Mouse (Mus musculus) retina, postnatal 7 days (tissue): ENCODE measurements around the gene Tex2.
"Not testable (repeated sequence)": the region's sequence is repeated elsewhere in the genome, so short reads cannot be mapped to it uniquely, and the experiment has no call there.

Experiments used
- DNase-seq: peaks from one replicate; pipeline ENCODE4 v3.0.0-alpha.2; 2012; ENCODE audit warnings: low read depth, low spot score

Gene Tex2

GRCm38 (mm10) chr11:106622056-106622455, 8.8 kb upstream of the Tex2 start:
- no peak for DNase-seq

DNA sequence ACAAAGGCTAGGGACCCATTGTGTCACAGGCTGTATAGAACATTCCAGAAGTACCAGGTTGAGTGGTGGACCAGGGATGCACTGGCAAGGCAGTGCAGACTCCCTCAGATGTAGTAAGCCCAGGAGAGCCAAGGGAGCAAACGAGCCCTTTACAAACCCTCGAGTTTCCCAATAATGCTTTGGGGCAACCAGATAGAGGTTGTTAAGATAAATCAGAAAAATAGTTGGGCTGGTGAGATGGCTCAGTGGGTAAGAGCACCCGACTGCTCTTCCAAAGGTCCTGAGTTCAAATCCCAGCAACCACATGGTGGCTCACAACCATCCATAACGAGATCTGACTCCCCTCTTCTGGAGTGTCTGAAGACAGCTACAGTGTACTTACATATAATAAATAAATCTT, 5.5 kb upstream of the Tex2 start:
- not testable (repeated sequence) for DNase-seq

- no peak for DNase-seq
Measured at GRCm38 (mm10) chr11:106617821-106618580, 4.8 kb upstream of the Tex2 start.

- no peak for DNase-seq
Measured at GRCm38 (mm10) chr11:106615561-106615960, 2.3 kb upstream of the Tex2 start.

- DNase-seq = no peak
Measured at GRCm38 (mm10) chr11:106614339-106614645, 1.1 kb upstream of the Tex2 start.

GRCm38 (mm10) chr11:106613638-106614338, 565 bp upstream of the Tex2 start:
- no peak for DNase-seq

GRCm38 (mm10) chr11:106612209-106612960, 838 bp downstream of the Tex2 start:
- no peak for DNase-seq

- DNase-seq = no peak
Measured at GRCm38 (mm10) chr11:106609731-106610130, 3.5 kb downstream of the Tex2 start.

DNA sequence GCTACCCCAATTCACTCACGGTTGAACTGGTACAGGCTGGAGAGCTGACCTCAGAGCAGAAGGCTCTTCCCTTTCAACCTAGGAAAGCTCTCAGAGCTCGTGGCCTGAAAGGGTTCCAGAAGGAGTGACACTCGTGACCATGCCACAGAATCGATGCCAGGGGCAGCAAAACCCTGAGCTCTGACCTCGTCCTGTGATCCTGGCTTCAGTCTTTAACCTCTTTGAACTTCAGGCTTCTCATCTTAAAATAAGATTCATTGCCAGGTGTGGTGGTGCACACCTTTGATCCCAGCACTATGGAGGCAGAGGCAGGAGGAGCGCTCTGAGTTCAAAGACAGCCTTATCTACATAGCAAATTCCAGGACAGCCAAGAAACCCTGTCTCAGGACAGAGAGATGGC, 5.9 kb downstream of the Tex2 start:
- no peak for DNase-seq

GRCm38 (mm10) chr11:106606042-106606441, 7.2 kb downstream of the Tex2 start:
- no peak for DNase-seq

DNA sequence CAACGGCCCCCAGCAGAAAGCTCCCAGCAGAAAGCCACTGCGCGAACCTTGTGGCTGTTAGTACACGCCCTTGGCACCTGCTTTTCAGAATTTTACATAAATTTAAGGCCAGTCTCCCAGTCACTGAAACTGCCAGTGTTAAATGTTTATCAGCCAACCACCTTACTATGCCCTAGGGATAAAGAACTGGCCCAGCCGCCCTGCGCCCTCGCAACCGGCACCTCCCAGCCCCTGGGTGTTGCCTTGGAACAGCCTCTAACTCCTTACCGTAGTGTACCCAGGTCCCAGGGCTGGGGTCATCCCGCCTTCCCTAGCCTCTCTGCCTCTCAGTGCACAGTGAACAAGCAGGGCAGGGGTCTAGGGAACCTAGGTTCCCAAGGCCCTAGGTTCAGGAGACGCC, 10.0 kb downstream of the Tex2 start:
- DNase-seq = no peak

GRCm38 (mm10) chr11:106600124-106600523, 13.1 kb downstream of the Tex2 start:
- DNase-seq = no peak

GRCm38 (mm10) chr11:106599345-106599744, 13.9 kb downstream of the Tex2 start:
- no peak for DNase-seq

DNA sequence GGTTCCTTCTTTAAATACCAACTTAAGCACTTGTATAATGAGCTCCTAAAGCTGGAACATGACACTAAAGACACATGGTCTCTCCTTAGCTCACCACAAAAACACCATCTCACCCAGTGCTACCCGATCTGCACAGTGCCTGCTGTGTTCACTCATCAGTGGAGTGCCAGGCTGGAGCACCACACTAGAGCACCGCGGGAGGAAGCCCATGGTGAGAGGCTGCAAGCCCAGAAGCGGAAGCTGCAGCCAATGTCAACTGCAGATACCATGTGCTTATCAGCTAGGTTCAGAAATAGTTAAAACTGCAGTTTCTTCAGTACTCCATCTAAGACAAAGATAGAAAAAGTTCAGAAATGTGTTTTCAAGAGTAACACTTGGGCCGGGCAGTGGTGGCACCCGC, 14.9 kb downstream of the Tex2 start:
- DNase-seq = no peak

GRCm38 (mm10) chr11:106597737-106598330, 15.4 kb downstream of the Tex2 start:
- peak; percentile 14 for DNase-seq

- no peak for DNase-seq
Measured at GRCm38 (mm10) chr11:106591183-106591582, 22.0 kb downstream of the Tex2 start.

DNA sequence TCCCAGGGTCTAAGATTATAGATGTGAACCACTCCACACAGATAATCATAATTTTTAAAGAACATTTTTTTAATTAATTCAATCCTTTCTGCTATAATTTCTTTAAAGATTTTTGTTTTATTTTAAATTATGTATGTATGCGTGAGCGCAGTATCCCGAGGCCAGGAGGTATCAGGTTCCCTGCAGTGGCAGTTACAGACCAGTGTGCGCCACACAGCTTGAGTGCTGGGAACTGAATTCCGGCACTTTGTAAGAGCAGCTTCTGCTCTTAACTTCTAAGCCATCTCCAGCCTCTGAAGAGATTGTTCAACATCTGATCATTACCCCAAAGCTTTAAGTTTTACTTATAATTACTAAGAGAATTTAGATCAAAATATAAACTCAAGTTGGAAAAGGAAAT, 23.1 kb downstream of the Tex2 start:
- DNase-seq = no peak

- DNase-seq = no peak
Measured at GRCm38 (mm10) chr11:106588781-106589180, 24.4 kb downstream of the Tex2 start.

DNA sequence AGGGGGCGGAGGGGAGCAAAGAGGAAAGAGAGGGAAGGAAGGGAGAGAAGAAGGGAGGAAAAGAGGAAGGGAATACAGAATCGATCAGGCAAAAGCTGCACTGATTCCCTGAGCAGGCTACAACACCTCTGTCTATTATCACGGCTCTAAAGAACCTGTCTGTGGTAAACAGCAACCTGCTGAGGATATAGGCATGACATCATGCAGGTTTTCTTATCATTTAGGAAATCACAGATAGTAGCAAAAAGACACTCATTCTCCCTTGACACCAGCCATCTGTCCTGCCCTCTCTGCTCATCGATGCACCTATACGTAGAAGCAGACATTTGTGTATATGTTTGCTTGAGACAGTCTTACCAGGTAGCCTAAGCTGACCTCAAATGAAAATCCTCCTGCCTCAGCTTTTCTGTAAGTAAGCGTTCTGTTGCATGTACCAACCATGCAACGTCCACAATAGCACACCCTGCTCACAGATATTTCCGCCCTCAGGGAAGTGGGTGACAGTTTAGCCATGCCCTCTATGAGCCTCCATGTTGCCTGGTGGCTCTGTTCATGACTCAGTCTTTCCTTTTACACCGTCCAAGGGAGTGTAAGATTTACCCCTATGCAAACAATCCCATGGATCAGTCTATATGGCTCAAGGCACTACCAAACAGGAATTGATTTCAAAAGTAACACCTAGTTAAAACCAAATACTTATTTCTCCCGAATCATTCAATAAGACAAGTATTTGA, 25.3 kb downstream of the Tex2 start:
- DNase-seq = no peak

GRCm38 (mm10) chr11:106583801-106584200, 29.4 kb downstream of the Tex2 start:
- DNase-seq = no peak

- no peak for DNase-seq
Measured at GRCm38 (mm10) chr11:106581357-106581756, 31.9 kb downstream of the Tex2 start.

- DNase-seq = no peak
Measured at GRCm38 (mm10) chr11:106580468-106580867, 32.8 kb downstream of the Tex2 start.
